Mouse (Mus musculus) adipocyte (in vitro differentiated cells): ENCODE measurements at regions not wholly inside any gene's neighbourhood (a gene's known extent, or its start where the extent isn't known, plus 50 kb on each side); places are given as distances from the start of the nearest gene placed in this dataset.
"Not testable (repeated sequence)": the region's sequence is repeated elsewhere in the genome, so short reads cannot be mapped to it uniquely, and the experiment has no call there.

Experiments
- DNase-seq: peaks from one replicate; pipeline ENCODE4 v3.0.0-alpha.2; 2016; ENCODE audit warnings: low spot score

- DNase-seq, result no peak
These were observed 55.7 kb downstream of the AI429214 start for GRCm38 (mm10) chr8:37048912-37049692.

GRCm38 (mm10) chr8:37049969-37050683 lies 56.7 kb downstream of the AI429214 start:
- DNase-seq, result no peak

- DNase-seq, result no peak
These were observed 57.3 kb downstream of the AI429214 start for GRCm38 (mm10) chr8:37050684-37051028.

- peak; percentile 94 for DNase-seq
These were observed 63.0 kb downstream of the AI429214 start for GRCm38 (mm10) chr8:37056376-37056775.

GRCm38 (mm10) chr8:37058390-37058789 lies 65.0 kb downstream of the AI429214 start:
- peak; percentile 38 for DNase-seq

- peak; percentile 91 for DNase-seq
These were observed 68.9 kb downstream of the AI429214 start for GRCm38 (mm10) chr8:37062012-37062944.

GRCm38 (mm10) chr8:37063764-37064331 lies 70.4 kb downstream of the AI429214 start:
- peak; percentile 87 for DNase-seq

GRCm38 (mm10) chr8:37072905-37073304 lies 79.5 kb downstream of the AI429214 start:
- peak; percentile 67 for DNase-seq

- no peak for DNase-seq
These were observed 106.3 kb downstream of the AI429214 start for GRCm38 (mm10) chr8:37099727-37100126.

GRCm38 (mm10) chr8:37112386-37112785 lies 119.0 kb downstream of the AI429214 start:
- DNase-seq, result not testable (repeated sequence)

GRCm38 (mm10) chr8:37125834-37126233 lies 132.4 kb downstream of the AI429214 start:
- no peak for DNase-seq

- no peak for DNase-seq
These were observed 136.3 kb downstream of the AI429214 start for GRCm38 (mm10) chr8:37129670-37130069.

GRCm38 (mm10) chr8:37131988-37132387 lies 138.6 kb downstream of the AI429214 start:
- peak; percentile 58 for DNase-seq

- no peak for DNase-seq
These were observed 141.0 kb downstream of the AI429214 start for GRCm38 (mm10) chr8:37134192-37134964.

GRCm38 (mm10) chr8:37150286-37150685 lies 156.9 kb downstream of the AI429214 start:
- DNase-seq, result no peak

GRCm38 (mm10) chr8:37154361-37154760 lies 161.0 kb downstream of the AI429214 start:
- no peak for DNase-seq

GRCm38 (mm10) chr8:37154946-37155345 lies 161.5 kb downstream of the AI429214 start:
- no peak for DNase-seq

GRCm38 (mm10) chr8:37159481-37159880 lies 166.1 kb downstream of the AI429214 start:
- peak; percentile 48 for DNase-seq

- no peak for DNase-seq
These were observed 203.5 kb downstream of the AI429214 start for GRCm38 (mm10) chr8:37196859-37197258.

- DNase-seq, result no peak
These were observed 222.5 kb downstream of the AI429214 start for GRCm38 (mm10) chr8:37215894-37216293.

- peak; percentile 12 for DNase-seq
These were observed 233.7 kb downstream of the AI429214 start for GRCm38 (mm10) chr8:37227091-37227490.
